Mouse (Mus musculus) myocyte (in vitro differentiated cells): ENCODE results near the gene Wars.

Experiments
- POLR2A ChIP-seq: IDR thresholded peaks from one replicate; pipeline ENCODE4 v1.6.1; 2011; ENCODE audit warnings: low read depth, mild to moderate bottlenecking, control low read depth, moderate library complexity; ENCODE audit not compliant: insufficient read length
- POLR2AphosphoS2 ChIP-seq: IDR thresholded peaks from one replicate; pipeline ENCODE4 v1.6.1; 2011; ENCODE audit warnings: low read depth, control low read depth; ENCODE audit not compliant: insufficient read length
- TCF12 ChIP-seq: IDR thresholded peaks from one replicate; pipeline ENCODE4 v1.6.1; 2011; ENCODE audit warnings: mild to moderate bottlenecking, control low read depth; ENCODE audit not compliant: poor library complexity, insufficient read depth, severe bottlenecking

- TF ChIP-seq POLR2A (peak; percentile 62), POLR2AphosphoS2 (peak; percentile 61), TCF12 (no peak)
These were observed 822 bp downstream of the Wars start, which contains the start of gene Wdr25 for GRCm38 (mm10) chr12:108892989-108893714.
